Mouse (Mus musculus) heart, adult 9 months (tissue): ENCODE results near the gene Capza1.
"Not testable (repeated sequence)": the region's sequence is repeated elsewhere in the genome, so short reads cannot be mapped to it uniquely, and the experiment has no call there.

ENCODE experiments used
- DNase-seq, 2 experiments: peaks; one replicate each; pipeline ENCODE4 v3.0.0; 2022; ENCODE audit warnings: low spot score in 2 of 2

The Capza1 gene

GRCm38 (mm10) chr3:104817481-104817990, 46.8 kb downstream of the Capza1 start:
- peak; percentile 46 to 58 for DNase-seq

- no peak for DNase-seq
Observed at GRCm38 (mm10) chr3:104816130-104816529, 48.2 kb downstream of the Capza1 start.

GRCm38 (mm10) chr3:104815346-104815745, 49.0 kb downstream of the Capza1 start:
- no peak for DNase-seq

GRCm38 (mm10) chr3:104814746-104815145, 49.6 kb downstream of the Capza1 start:
- no peak for DNase-seq

GRCm38 (mm10) chr3:104813227-104813626, 51.1 kb downstream of the Capza1 start:
- not testable (repeated sequence) for DNase-seq

GRCm38 (mm10) chr3:104812254-104812653, 52.1 kb downstream of the Capza1 start:
- DNase-seq = no peak

- no peak for DNase-seq
Observed at GRCm38 (mm10) chr3:104811752-104812151, 52.6 kb downstream of the Capza1 start.

GRCm38 (mm10) chr3:104805539-104805938, 58.8 kb downstream of the Capza1 start:
- no peak for DNase-seq

- DNase-seq = no peak
Observed at GRCm38 (mm10) chr3:104804312-104804711, 60.0 kb downstream of the Capza1 start.

- no peak for DNase-seq
Observed at GRCm38 (mm10) chr3:104801481-104801880, 62.8 kb downstream of the Capza1 start.

- no peak for DNase-seq
Observed at GRCm38 (mm10) chr3:104800681-104801080, 63.6 kb downstream of the Capza1 start.

GRCm38 (mm10) chr3:104796430-104797082, 67.7 kb downstream of the Capza1 start:
- no peak for DNase-seq

- no peak for DNase-seq
Observed at GRCm38 (mm10) chr3:104795661-104796340, 68.5 kb downstream of the Capza1 start.

GRCm38 (mm10) chr3:104794953-104795470, 69.3 kb downstream of the Capza1 start:
- DNase-seq = no peak

- DNase-seq = peak; percentile 96
Observed at GRCm38 (mm10) chr3:104793871-104794828, 70.2 kb downstream of the Capza1 start.

- no peak for DNase-seq
Observed at GRCm38 (mm10) chr3:104792360-104793270, 71.7 kb downstream of the Capza1 start.

GRCm38 (mm10) chr3:104791671-104792070, 72.6 kb downstream of the Capza1 start:
- DNase-seq = no peak

- no peak for DNase-seq
Observed at GRCm38 (mm10) chr3:104791017-104791416, 73.3 kb downstream of the Capza1 start.

- DNase-seq = peak in 1 of 2 experiments; percentile 49
Observed at GRCm38 (mm10) chr3:104790401-104790937, 73.8 kb downstream of the Capza1 start.

- DNase-seq = peak; percentile 63 to 70
Observed at GRCm38 (mm10) chr3:104789822-104790221, 74.5 kb downstream of the Capza1 start.

- DNase-seq = no peak
Observed at GRCm38 (mm10) chr3:104789312-104789605, 75.0 kb downstream of the Capza1 start.
